Mouse (Mus musculus) forebrain, embryonic 14.5 days (tissue): ENCODE data around the gene Megf11. TPM values are rescaled to one million over a fixed set of nuclear protein-coding genes. Genes with fewer than 3 reads are reported as not detected.

Experiments used
- ATAC-seq: fragments of 200-750 bp; cut with Nextera tagmentation; 2 replicates; pipeline ENCODE4 v1.8.0; 2017; ENCODE audit warnings: mild to moderate bottlenecking, moderate library complexity
- DNase-seq: peaks from one replicate; pipeline ENCODE4 v3.0.0-alpha.2; 2015; ENCODE audit warnings: low spot score
- H3K27ac ChIP-seq: fragments of 300-500 bp; sonication (generic); 2 replicates; pipeline ENCODE4 v1.5.1; 2014; ENCODE audit warnings: low read depth, mild to moderate bottlenecking, control low read depth, low read length, moderate library complexity
- H3K27me3 ChIP-seq: fragments of 300-500 bp; sonication (generic); replicated peaks from 2 replicates; pipeline ENCODE4 v1.6.1; 2014; ENCODE audit warnings: low read length, control low read depth, mixed read lengths; ENCODE audit not compliant: control insufficient read depth, insufficient read depth
- H3K36me3 ChIP-seq: fragments of 300-500 bp; sonication (generic); 2 replicates; pipeline ENCODE4 v1.6.1; 2014; ENCODE audit warnings: low read length, control low read depth; ENCODE audit not compliant: control insufficient read depth, insufficient read depth
- H3K4me1 ChIP-seq: fragments of 300-500 bp; sonication (generic); 2 replicates; pipeline ENCODE4 v1.6.1; 2014; ENCODE audit warnings: antibody characterized with exemption, low read length, control low read depth; ENCODE audit not compliant: control insufficient read depth, insufficient read depth
- H3K4me2 ChIP-seq: fragments of 300-500 bp; sonication (generic); 2 replicates; pipeline ENCODE4 v1.6.1; 2014; ENCODE audit warnings: mild to moderate bottlenecking, control low read depth, low read length
- H3K4me3 ChIP-seq: fragments of 300-500 bp; sonication (generic); 2 replicates; pipeline ENCODE4 v1.5.1; 2014; ENCODE audit warnings: low read depth, low read length, control low read depth
- H3K9ac ChIP-seq: fragments of 300-500 bp; sonication (generic); 2 replicates; pipeline ENCODE4 v1.6.1; 2014; ENCODE audit warnings: mild to moderate bottlenecking, low read length, control low read depth, moderate library complexity
- H3K9me3 ChIP-seq: fragments of 300-500 bp; sonication (generic); replicated peaks from 2 replicates; pipeline ENCODE4 v1.6.1; 2016; ENCODE audit warnings: low read length, control low read depth, mixed read lengths; ENCODE audit not compliant: control insufficient read depth
- WGBS: fragments of 180-500 bp; shearing (Covaris S2); extraction: QIAGEN DNeasy Blood & Tissue Kit; methylation state at CpG from one replicate; pipeline ENCODE4 v1.1.7; 2014; 5-methylcytosine and 5-hydroxymethylcytosine counted together
- polyA plus RNA-seq: library from polyadenylated mRNA; unstranded; fragments of >200 nt; fragmentation: Nextera tagmentation; extraction: Ambion mirVana; gene quantifications from 2 replicates; pipeline ENCODE4 v1.2.1, GENCODE M21; 2014

Gene Megf11
- polyA plus RNA-seq, 1 experiment from 2014 or later, result 7.0 TPM

DNA sequence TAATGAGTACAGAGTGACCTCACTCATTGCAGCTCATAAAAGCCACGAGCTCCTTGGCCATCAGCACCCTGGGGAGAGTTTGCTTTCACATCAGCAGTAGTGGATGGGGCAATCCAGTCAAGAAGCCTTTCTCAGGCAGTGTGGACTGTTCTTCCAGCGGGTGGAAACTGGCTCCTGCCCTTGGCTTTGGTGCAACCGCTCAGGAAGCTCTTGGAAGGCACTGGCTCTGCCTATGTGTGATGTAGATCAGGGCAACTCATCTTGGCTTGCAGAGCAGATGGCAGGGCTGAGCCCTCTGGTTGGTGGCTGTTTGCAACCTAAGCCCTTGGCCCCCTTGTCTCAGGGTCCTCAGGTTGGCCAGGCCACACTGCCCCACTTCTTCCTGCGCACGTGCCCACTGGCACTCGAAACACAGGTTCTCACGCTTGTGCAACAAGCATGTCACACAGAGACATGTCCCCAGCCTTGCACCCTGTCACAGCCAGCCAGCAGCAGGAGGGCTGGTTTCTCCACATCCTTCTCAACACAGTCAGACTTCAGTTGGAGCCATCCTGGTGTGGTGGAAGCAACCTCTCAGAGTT, 22.1 kb downstream of the Megf11 start:
- H3K4me1 ChIP-seq, result no peaks in the 10 kb centered on the region
- no peak overlapping the region for H3K27ac ChIP-seq
- 81% methylated on average over 7 of the region's 7 CpGs for WGBS
- H3K9me3 ChIP-seq, result no peaks in the 10 kb centered on the region
- no peak overlapping the region for H3K4me3 ChIP-seq
- no peak overlapping the region for H3K4me2 ChIP-seq
- ATAC-seq (no peak), DNase-seq (no peak)
- H3K36me3 ChIP-seq, result no peaks in the 10 kb centered on the region
- H3K9ac ChIP-seq, result no peak overlapping the region
- no peaks in the 10 kb centered on the region for H3K27me3 ChIP-seq

DNA sequence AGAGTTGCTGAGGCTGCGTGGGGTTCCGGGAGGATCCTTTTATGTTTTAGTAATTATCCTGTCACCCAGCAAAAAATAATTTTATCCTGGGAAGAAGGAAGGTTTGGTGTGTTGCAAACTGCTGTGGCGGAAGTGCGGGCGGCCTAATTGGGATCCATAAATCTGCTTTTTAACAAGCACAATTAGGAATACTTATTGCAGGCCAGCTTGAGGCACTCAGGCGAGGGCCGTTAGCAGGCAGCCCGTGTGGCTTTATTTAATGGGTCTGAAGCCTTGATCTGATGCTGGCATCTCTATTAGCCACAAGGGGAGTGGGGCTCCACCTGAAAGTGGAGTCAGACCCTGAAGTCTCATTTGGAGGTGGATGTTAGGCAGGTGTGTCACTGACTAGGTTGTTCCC, 23.4 kb downstream of the Megf11 start:
- Histone ChIP-seq H3K36me3 (no peaks in the 10 kb centered on the region), H3K9me3 (no peaks in the 10 kb centered on the region), H3K4me1 (no peaks in the 10 kb centered on the region), H3K27me3 (no peaks in the 10 kb centered on the region), H3K9ac (no peak overlapping the region), H3K4me2 (no peak overlapping the region), H3K27ac (no peak overlapping the region), H3K4me3 (no peak overlapping the region)
- no peak for DNase-seq
- no peak for ATAC-seq
- WGBS, result 34% methylated on average over 8 of the region's 8 CpGs

DNA sequence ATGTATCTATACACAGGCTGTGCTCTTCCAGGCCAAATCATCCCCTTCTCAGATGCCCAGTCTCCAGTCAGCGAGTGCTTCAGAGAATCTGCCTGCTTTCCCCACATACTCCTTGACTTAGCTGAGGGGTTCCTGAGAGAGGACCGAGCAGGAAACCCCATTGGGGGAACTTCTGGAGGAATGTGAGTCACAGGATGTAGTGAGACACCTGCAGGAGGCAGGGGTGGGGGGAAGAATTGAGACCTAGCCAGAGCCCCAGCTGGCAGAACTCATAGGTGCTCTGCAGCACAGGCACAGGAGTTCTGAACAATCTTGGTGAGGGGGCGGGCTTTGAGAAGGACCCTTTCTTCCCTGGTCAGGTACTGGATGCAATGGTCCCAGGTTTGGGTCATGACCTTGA, 35.0 kb downstream of the Megf11 start:
- no peak for ATAC-seq
- H3K9me3 ChIP-seq, result no peaks in the 10 kb centered on the region
- H3K36me3 ChIP-seq, result no peaks in the 10 kb centered on the region
- H3K4me1 ChIP-seq, result no peaks in the 10 kb centered on the region
- no peaks in the 10 kb centered on the region for H3K27me3 ChIP-seq
- H3K4me2 ChIP-seq, result no peak overlapping the region
- H3K4me3 ChIP-seq, result no peak overlapping the region
- no peak overlapping the region for H3K27ac ChIP-seq
- WGBS, result 94% methylated on average over 3 of the region's 3 CpGs
- DNase-seq, result no peak
- no peak overlapping the region for H3K9ac ChIP-seq

DNA sequence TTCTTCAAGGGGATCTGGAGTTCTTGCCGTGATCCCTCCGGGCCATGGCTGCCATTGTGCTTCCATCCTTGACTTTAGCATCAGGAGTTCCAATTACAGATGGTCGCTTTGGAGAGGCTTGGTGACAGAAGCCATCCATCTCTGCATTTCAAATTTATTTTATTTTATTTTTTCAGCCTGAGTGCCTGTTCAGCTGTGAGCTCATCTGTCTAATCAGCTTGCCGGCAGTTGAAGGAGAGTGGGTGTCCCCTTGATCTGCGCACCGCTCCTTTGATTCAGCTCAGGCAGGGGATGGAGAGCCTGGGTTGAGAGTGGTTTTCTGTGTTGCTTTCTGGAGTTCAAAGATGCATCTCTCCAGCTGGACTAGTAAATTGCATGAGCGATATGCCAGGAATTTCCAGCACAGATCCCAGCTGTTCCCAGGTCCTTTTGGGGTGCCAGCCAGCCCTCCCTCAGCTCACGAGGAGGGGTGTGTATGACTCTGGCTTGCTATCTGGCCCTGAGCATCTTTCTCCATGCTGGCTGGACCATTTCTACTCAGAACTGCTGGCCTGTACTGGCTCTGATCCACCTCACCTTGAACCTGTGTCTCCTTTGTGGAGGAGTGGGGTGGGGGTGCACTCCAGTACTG, 36.7 kb downstream of the Megf11 start:
- DNase-seq (no peak), ATAC-seq (no peak)
- Histone ChIP-seq H3K36me3 (no peaks in the 10 kb centered on the region), H3K4me1 (no peaks in the 10 kb centered on the region), H3K9ac (no peak overlapping the region), H3K27me3 (no peaks in the 10 kb centered on the region), H3K4me2 (no peak overlapping the region), H3K27ac (no peak overlapping the region), H3K9me3 (no peaks in the 10 kb centered on the region), H3K4me3 (no peak overlapping the region)
- WGBS, result 79% methylated on average over 8 of the region's 8 CpGs

DNA sequence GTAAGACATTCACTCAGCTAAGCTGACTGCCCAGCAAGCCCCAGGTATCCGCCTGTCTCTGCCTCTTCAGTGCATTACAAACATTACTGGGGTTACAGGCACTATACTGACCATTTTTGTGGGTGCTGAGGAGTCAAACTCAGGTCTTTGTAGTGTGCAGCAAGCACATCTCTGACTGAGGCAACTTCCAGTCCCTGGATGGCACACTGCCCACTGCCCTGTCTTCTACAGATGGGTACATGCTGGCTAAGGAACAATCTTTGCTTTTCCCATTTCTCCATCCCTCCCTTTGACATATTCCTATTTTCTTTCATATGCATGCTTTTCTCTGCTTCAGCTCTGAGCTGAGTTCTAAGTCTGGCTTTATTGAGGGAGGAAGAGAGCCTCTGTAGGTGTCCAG, 38.5 kb downstream of the Megf11 start:
- Histone ChIP-seq H3K36me3 (no peaks in the 10 kb centered on the region), H3K27me3 (no peaks in the 10 kb centered on the region), H3K4me2 (no peak overlapping the region), H3K4me3 (no peak overlapping the region), H3K9ac (no peak overlapping the region), H3K9me3 (no peaks in the 10 kb centered on the region), H3K4me1 (no peaks in the 10 kb centered on the region), H3K27ac (no peak overlapping the region)
- DNase-seq (no peak), ATAC-seq (no peak)
- WGBS, result 91% methylated on average over 1 of the region's 1 CpGs

DNA sequence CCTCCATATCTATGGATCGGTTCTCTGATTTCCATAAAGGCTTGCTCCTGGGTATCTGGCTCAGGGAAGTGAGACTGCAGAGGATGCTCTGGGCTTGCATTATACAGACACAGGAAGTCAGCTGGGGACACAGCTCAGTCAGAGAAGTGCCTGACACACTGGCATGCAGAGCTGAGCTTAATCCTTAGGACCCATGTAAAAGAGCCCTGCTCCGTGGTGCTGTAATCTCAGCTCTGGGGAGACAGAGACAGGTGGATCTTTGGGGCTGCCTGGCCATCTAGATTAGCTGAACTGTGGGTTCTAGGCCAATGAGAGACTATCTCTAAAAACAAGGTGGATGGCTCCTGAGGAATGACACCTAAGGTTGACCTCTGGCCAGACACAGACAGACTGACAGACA, 50.7 kb downstream of the Megf11 start:
- no peak overlapping the region for H3K27ac ChIP-seq
- no peak overlapping the region for H3K4me2 ChIP-seq
- H3K4me3 ChIP-seq, result no peak overlapping the region
- H3K4me1 ChIP-seq, result no peaks in the 10 kb centered on the region
- no peaks in the 10 kb centered on the region for H3K27me3 ChIP-seq
- no peak for ATAC-seq
- WGBS, result 67% methylated on average over 2 of the region's 2 CpGs
- H3K9ac ChIP-seq, result no peak overlapping the region
- no peaks in the 10 kb centered on the region for H3K36me3 ChIP-seq
- H3K9me3 ChIP-seq, result no peaks in the 10 kb centered on the region
- DNase-seq, result no peak

DNA sequence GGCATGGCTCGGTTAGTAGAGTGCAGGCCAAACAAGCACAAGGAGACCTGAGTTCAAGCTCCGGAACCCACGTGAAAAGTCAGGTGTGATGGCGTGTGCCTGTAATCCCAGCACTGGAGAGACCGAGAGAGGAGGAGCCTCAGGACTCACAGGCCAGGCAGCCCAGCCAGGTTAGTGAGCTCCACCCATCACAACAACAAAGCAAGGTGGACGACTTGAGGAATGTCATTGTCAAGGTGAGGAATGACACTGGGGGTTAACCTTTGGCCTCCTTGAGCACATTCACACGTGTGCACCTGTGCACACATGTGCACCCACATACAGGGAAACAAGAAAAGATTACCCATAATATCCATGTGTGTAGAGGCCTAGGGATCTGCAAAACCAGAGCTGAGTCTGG, 54.7 kb downstream of the Megf11 start:
- H3K4me3 ChIP-seq, result no peak overlapping the region
- no peak overlapping the region for H3K4me2 ChIP-seq
- no peak overlapping the region for H3K9ac ChIP-seq
- DNase-seq, result no peak
- H3K36me3 ChIP-seq, result no peaks in the 10 kb centered on the region
- no peaks in the 10 kb centered on the region for H3K4me1 ChIP-seq
- no peaks in the 10 kb centered on the region for H3K27me3 ChIP-seq
- no peaks in the 10 kb centered on the region for H3K9me3 ChIP-seq
- 86% methylated on average over 7 of the region's 7 CpGs for WGBS
- no peak for ATAC-seq
- H3K27ac ChIP-seq, result no peak overlapping the region

DNA sequence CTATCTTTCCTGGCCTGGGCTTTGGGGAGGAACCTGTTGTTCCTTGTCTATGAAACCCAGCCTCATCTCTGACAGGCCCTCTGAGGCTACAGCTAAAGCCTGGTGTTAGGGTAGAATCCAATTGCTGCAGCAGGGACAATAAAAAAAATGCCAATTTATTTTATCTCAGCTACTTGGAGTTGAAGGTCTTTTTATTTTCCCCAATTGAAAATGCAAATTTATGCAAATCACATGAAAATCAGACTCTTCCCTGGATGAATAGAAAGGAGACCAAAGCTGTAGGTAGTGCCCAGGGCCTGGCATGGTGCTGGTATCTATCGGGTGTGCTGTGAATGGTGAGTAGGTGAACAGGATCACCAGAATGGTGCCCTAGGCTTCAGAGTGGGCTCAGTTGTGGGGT, 60.6 kb downstream of the Megf11 start:
- no peaks in the 10 kb centered on the region for H3K27me3 ChIP-seq
- H3K36me3 ChIP-seq, result no peaks in the 10 kb centered on the region
- H3K4me3 ChIP-seq, result no peak overlapping the region
- peak overlapping the region; percentile 17; the same call in 1 of the 2 replicates for H3K27ac ChIP-seq
- H3K4me1 ChIP-seq, result peaks cover 24% of the 10 kb centered on the region
- ATAC-seq (peak; percentile 47), DNase-seq (peak; percentile 53)
- no peaks in the 10 kb centered on the region for H3K9me3 ChIP-seq
- 7% methylated on average over 1 of the region's 1 CpGs for WGBS
- H3K4me2 ChIP-seq, result no peak overlapping the region
- no peak overlapping the region for H3K9ac ChIP-seq

DNA sequence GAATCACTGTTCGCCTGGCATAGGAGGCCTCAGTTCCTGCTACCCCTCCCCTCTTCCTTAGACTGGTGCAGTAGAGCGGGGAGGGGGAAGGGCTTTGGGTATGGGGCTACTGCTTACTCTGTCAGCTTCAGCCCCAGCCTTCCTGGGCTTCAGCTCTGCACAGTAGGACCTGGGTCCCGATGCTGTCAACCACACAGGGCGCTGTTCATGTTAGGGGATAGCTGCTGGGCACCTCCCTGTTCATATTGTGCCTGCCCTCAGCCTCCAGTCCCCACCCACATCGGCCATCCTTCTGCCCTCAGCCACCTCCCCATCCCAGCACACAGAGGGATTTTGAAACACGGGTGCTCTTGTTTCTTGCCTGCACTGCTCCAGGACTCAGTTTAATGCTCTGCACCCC, 61.6 kb downstream of the Megf11 start:
- H3K9me3 ChIP-seq, result no peaks in the 10 kb centered on the region
- H3K27ac ChIP-seq, result peak overlapping the region; percentile 74
- H3K36me3 ChIP-seq, result no peaks in the 10 kb centered on the region
- H3K4me2 ChIP-seq, result peak overlapping the region; percentile 20; the same call in 1 of the 2 replicates
- DNase-seq (peak; percentile 53), ATAC-seq (peak; percentile 73)
- 19% methylated on average over 6 of the region's 6 CpGs for WGBS
- peaks cover 24% of the 10 kb centered on the region for H3K4me1 ChIP-seq
- no peak overlapping the region for H3K9ac ChIP-seq
- no peaks in the 10 kb centered on the region for H3K27me3 ChIP-seq
- H3K4me3 ChIP-seq, result no peak overlapping the region
